In genomic region chr13:36367712-36368491, GRCm38 (mm10) we compare ENCODE assay signal across 11 mouse cellular contexts.
DNase-seq lines count a peak whose midpoint lies in the region; ATAC-seq and TF ChIP-seq lines count a peak whose summit lies in the region.
"Had no signal": no experiment of that assay in that cellular context is flagged by ENCODE, and none has a peak within 500 bp of the region (broad histone marks: within the 10 kb centered on the region; RNA-seq: fewer than 3 reads in every experiment).

No protein-coding gene starts in this region.

- H3K27ac ChIP-seq in limb, embryonic 14.5 days (replicated peaks; ENCODE audit: low read depth, low read length), result no peak overlapping the region
- H3K27ac ChIP-seq in limb, embryonic 10.5 days, result no peak overlapping the region
- H3K27ac ChIP-seq in liver, embryonic 11.5 days (ENCODE audit: low read depth, low read length), result no peak overlapping the region
- H3K27ac ChIP-seq: limb, embryonic 13.5 days had no signal

- H3K4me3 ChIP-seq in limb, embryonic 14.5 days (replicated peaks; ENCODE audit: low read length), result no peak overlapping the region
- H3K4me3 ChIP-seq in limb, embryonic 10.5 days, result no peak overlapping the region
- no peak overlapping the region for H3K4me3 ChIP-seq in liver, embryonic 11.5 days (ENCODE audit: low read depth, low read length)
- H3K4me3 ChIP-seq: limb, embryonic 13.5 days had no signal

- no peaks in the 10 kb centered on the region for H3K27me3 ChIP-seq in limb, embryonic 14.5 days (ENCODE audit: control insufficient read depth, insufficient read depth, low read length)
- no peaks in the 10 kb centered on the region for H3K27me3 ChIP-seq in limb, embryonic 10.5 days (ENCODE audit: low read depth, poor library complexity, severe bottlenecking)
- H3K27me3 ChIP-seq in liver, embryonic 11.5 days (replicated peaks; ENCODE audit: control insufficient read depth, insufficient read depth, low read length), result no peaks in the 10 kb centered on the region
- H3K27me3 ChIP-seq: limb, embryonic 13.5 days had no signal

- H3K4me1 ChIP-seq in limb, embryonic 14.5 days (ENCODE audit: control insufficient read depth, insufficient read depth, low read length), result no peaks in the 10 kb centered on the region
- H3K4me1 ChIP-seq in limb, embryonic 10.5 days, result no peaks in the 10 kb centered on the region
- H3K4me1 ChIP-seq in liver, embryonic 11.5 days (replicated peaks; ENCODE audit: control insufficient read depth, insufficient read depth, low read length), result no peaks in the 10 kb centered on the region

- H3K36me3 ChIP-seq in limb, embryonic 14.5 days (ENCODE audit: control insufficient read depth, insufficient read depth, low read length), result no peaks in the 10 kb centered on the region
- no peaks in the 10 kb centered on the region for H3K36me3 ChIP-seq in limb, embryonic 10.5 days
- no peaks in the 10 kb centered on the region for H3K36me3 ChIP-seq in liver, embryonic 11.5 days (ENCODE audit: control insufficient read depth, insufficient read depth, low read length)
- H3K36me3 ChIP-seq: limb, embryonic 13.5 days had no signal

- no peak for ATAC-seq in limb, embryonic 14.5 days (ENCODE audit: low FRiP score, low read depth)
- no peak for ATAC-seq in liver, embryonic 11.5 days (replicated peaks; ENCODE audit: low FRiP score)

- no peaks in the 10 kb centered on the region for H3K9me3 ChIP-seq in limb, embryonic 14.5 days (ENCODE audit: control insufficient read depth, low read length)
- H3K9me3 ChIP-seq in limb, embryonic 10.5 days (replicated peaks), result no peaks in the 10 kb centered on the region
- no peaks in the 10 kb centered on the region for H3K9me3 ChIP-seq in liver, embryonic 11.5 days (ENCODE audit: control insufficient read depth, low read length)
- H3K9me3 ChIP-seq: limb, embryonic 13.5 days had no signal

- no peak overlapping the region for H3K9ac ChIP-seq in limb, embryonic 14.5 days (ENCODE audit: low read depth, low read length, severe bottlenecking)
- H3K9ac ChIP-seq in liver, embryonic 11.5 days (ENCODE audit: low read depth, low read length), result no peak overlapping the region
- H3K9ac ChIP-seq: limb, embryonic 13.5 days had no signal

- DNase-seq in cerebellum, adult 9-10 months, result peak; percentile 15
- no peak for DNase-seq in cerebellum, postnatal 36 days
- peak; percentile 3 for DNase-seq in limb, embryonic 14.5 days (ENCODE audit: low spot score)
- DNase-seq in limb, embryonic 10.5 days (ENCODE audit: low spot score), result no peak
- peak; percentile 60 to 75 for DNase-seq in frontal cortex, postnatal 36 days (ENCODE audit: low spot score in 2 of 2)
- peak; percentile 54 for DNase-seq in right cerebral cortex, postnatal 25 days
- DNase-seq in adrenal gland, postnatal 25 days, result no peak
- DNase-seq in liver, embryonic 11.5 days (ENCODE audit: low spot score), result no peak
- DNase-seq: heart, postnatal 36 days; spleen, adult 18-20 months had no signal

- TF ChIP-seq POLR2A in limb, embryonic 14.5 days (IDR thresholded peaks at IDR 0.05; ENCODE audit: borderline replicate concordance, extremely low read depth, insufficient read depth, insufficient read length), result no peak

- no peak overlapping the region for H3K4me2 ChIP-seq in limb, embryonic 14.5 days (replicated peaks; ENCODE audit: low read depth, low read length, severe bottlenecking)
- no peak overlapping the region for H3K4me2 ChIP-seq in liver, embryonic 11.5 days
- H3K4me2 ChIP-seq: limb, embryonic 13.5 days had no signal

Comparison
In these comparisons a context has a peak if more than half of its experiments do, and no peak if none do; other contexts are left out.
1. DNase-seq: peak in cerebellum, adult 9-10 months (single experiment), limb, embryonic 14.5 days (single experiment), frontal cortex, postnatal 36 days (2 of 2) and right cerebral cortex, postnatal 25 days (single experiment); none in cerebellum, postnatal 36 days (0 of 2), limb, embryonic 10.5 days (single experiment), adrenal gland, postnatal 25 days (single experiment) and liver, embryonic 11.5 days (single experiment).